Comparison of ENCODE assay signal across 7 mouse cellular contexts in genomic region chr10:19934384-19935294, GRCm38 (mm10). TPM values are rescaled to one million over a fixed set of nuclear protein-coding genes. Genes with fewer than 3 reads are reported as not detected.
DNase-seq lines count a peak whose midpoint lies in the region; TF ChIP-seq lines count a peak whose summit lies in the region.

Gene Map3k5, plus strand, starts transcription at chr10:19934472.

- H3K4me1 ChIP-seq in ES-E14 (ENCODE audit: control insufficient read depth in 2 of 2, insufficient read depth in 2 of 2, low read length in 2 of 2, poor library complexity in 1 of 2) = no peaks in the 10 kb centered on the region
- H3K4me1 ChIP-seq in forebrain, embryonic 10.5 days = peaks cover 40% of the 10 kb centered on the region

- DNase-seq in ES-E14 (ENCODE audit: low read depth, low spot score) = peak; percentile 30
- DNase-seq in adrenal gland, postnatal 4 days (ENCODE audit: low spot score in 2 of 2) = peak in 1 of 2 experiments; percentile 39
- peak; percentile 66 for DNase-seq in forebrain, embryonic 10.5 days (ENCODE audit: extremely low spot score, low spot score)
- DNase-seq in heart, postnatal 36 days = no peak
- peak; percentile 26 for DNase-seq in layer of hippocampus, adult 9-11 months
- DNase-seq in lung, postnatal 10 days = peak; percentile 55
- peak; percentile 58 to 62 for DNase-seq in right cerebral cortex, postnatal 10 days (ENCODE audit: low spot score in 2 of 2)

- WGBS in forebrain, embryonic 10.5 days = under 1% methylated on average over 94 of the region's 95 CpGs

- H3K4me3 ChIP-seq in ES-E14 (ENCODE audit: insufficient read depth in 1 of 2, low read depth in 1 of 2, low read length in 2 of 2, poor library complexity in 1 of 2, severe bottlenecking in 1 of 2) = peak within 1 kb of the TSS; percentile 74 to 86
- H3K4me3 ChIP-seq in forebrain, embryonic 10.5 days = peak within 1 kb of the TSS; percentile 78

- H3K27me3 ChIP-seq in forebrain, embryonic 10.5 days (ENCODE audit: poor library complexity, severe bottlenecking) = peaks cover 63% of the 10 kb centered on the region

- intact Hi-C loops in heart, postnatal 36 days (cut with DNase I) = loop anchor here (1.0 to 10.0 kb wide), 4 partner anchors 28 to 188 kb away; partner anchors contain the start of gene Pex7

- no peaks in the 10 kb centered on the region for H3K9me3 ChIP-seq in ES-E14 (ENCODE audit: control insufficient read depth, insufficient read depth, low read depth, low read length)
- no peaks in the 10 kb centered on the region for H3K9me3 ChIP-seq in forebrain, embryonic 10.5 days

- peak within 1 kb of the TSS; percentile 73 for H3K9ac ChIP-seq in ES-E14 (ENCODE audit: insufficient read depth, low read depth, low read length, poor library complexity, severe bottlenecking)

- H3K36me3 ChIP-seq in ES-E14 (ENCODE audit: control insufficient read depth, insufficient read depth, low read length, poor library complexity, severe bottlenecking) = no peaks in the 10 kb centered on the region
- H3K36me3 ChIP-seq in forebrain, embryonic 10.5 days (replicated peaks) = no peaks in the 10 kb centered on the region

- no peak within 1 kb of the TSS for H3K27ac ChIP-seq in ES-E14 (ENCODE audit: insufficient read depth, low read depth, low read length, poor library complexity, severe bottlenecking)
- peak within 1 kb of the TSS; percentile 86 for H3K27ac ChIP-seq in forebrain, embryonic 10.5 days

- in situ Hi-C loops in ES-E14 (cut with MboI; ENCODE audit: low sequenced_read_pairs in 2 of 2, unreplicated experiment in 2 of 2) = no loop called here

TF ChIP-seq in ES-E14, 5 proteins besides CTCF, POLR2A, EP300 and RAD21:
- TF ChIP-seq MAFK (IDR thresholded peaks at IDR 0.05; ENCODE audit: insufficient read depth, low read depth, low read length) = no peak
- no peak for TF ChIP-seq CHD2 (IDR thresholded peaks at IDR 0.05; ENCODE audit: low read depth, low read length)
- TF ChIP-seq ZC3H11A (IDR thresholded peaks at IDR 0.05; ENCODE audit: borderline replicate concordance, low read depth, low read length) = no peak
- TF ChIP-seq ZNF384 (IDR thresholded peaks at IDR 0.05; ENCODE audit: low read depth, low read length) = no peak
- no peak for TF ChIP-seq HCFC1 (IDR thresholded peaks at IDR 0.05; ENCODE audit: borderline replicate concordance, insufficient read depth, low read length)

RNA-seq across cellular contexts. Expression of gene Map3k5, which starts in this region (rescaled TPM):
- 3.0 and 4.7 TPM in 2 replicates for total RNA-seq in ES-E14 (2012; rRNA removed)
- total RNA-seq in adrenal gland, postnatal 4 days (2021) = 10 to 100 TPM; 24.0 to 29.3 TPM
- polyA plus RNA-seq in forebrain, embryonic 10.5 days (2016; fragmentation: Nextera tagmentation; extraction: Ambion mirVana) = 0.32 and 0.42 TPM in 2 replicates
- 10 to 100 TPM; 43.4 to 43.5 TPM for total RNA-seq in heart, postnatal 36 days (2021)

Comparison
In these comparisons a context has a peak if more than half of its experiments do, and no peak if none do; other contexts are left out.
1. Peak in DNase-seq, H3K4me3 ChIP-seq and H3K27ac ChIP-seq in forebrain, embryonic 10.5 days; RNA of the gene not detected or under 1 TPM.
2. DNase-seq: peak in ES-E14 (single experiment), layer of hippocampus, adult 9-11 months (single experiment), lung, postnatal 10 days (single experiment) and right cerebral cortex, postnatal 10 days (2 of 2); none in heart, postnatal 36 days (0 of 2).